Mouse (Mus musculus) kidney, adult 2 months (tissue): ENCODE measurements at regions not wholly inside any gene's neighbourhood (a gene's known extent, or its start where the extent isn't known, plus 50 kb on each side); places are given as distances from the start of the nearest gene placed in this dataset.

Experiments
- CTCF ChIP-seq: fragments of 200-500 bp; conservative IDR thresholded peaks from 2 replicates; pipeline ENCODE4 v1.5.1; 2011; ENCODE audit warnings: low read depth, mild to moderate bottlenecking, control low read depth, low read length, moderate library complexity, mixed read lengths; ENCODE audit not compliant: insufficient read depth, insufficient read length
- POLR2A ChIP-seq: fragments of 200-500 bp; IDR thresholded peaks from one replicate; pipeline ENCODE4 v1.6.1; 2011; ENCODE audit warnings: low read depth, low read length, control low read depth

GRCm38 (mm10) chr7:71560296-71560936 lies 209.1 kb upstream of the Gm10295 start:
- TF ChIP-seq POLR2A (no peak), CTCF (no peak)
